Mouse (Mus musculus) stomach, postnatal 0 days (tissue): ENCODE data around the gene Samd4.

Source experiments
- CTCF ChIP-seq: IDR thresholded peaks from 2 replicates; pipeline ENCODE4 v1.5.1; 2016; ENCODE audit warnings: antibody characterized with exemption, low read depth, mild to moderate bottlenecking, moderate library complexity
- EP300 ChIP-seq: optimal IDR thresholded peaks from 2 replicates; pipeline ENCODE3; 2016; ENCODE audit warnings: antibody characterized with exemption

DNA sequence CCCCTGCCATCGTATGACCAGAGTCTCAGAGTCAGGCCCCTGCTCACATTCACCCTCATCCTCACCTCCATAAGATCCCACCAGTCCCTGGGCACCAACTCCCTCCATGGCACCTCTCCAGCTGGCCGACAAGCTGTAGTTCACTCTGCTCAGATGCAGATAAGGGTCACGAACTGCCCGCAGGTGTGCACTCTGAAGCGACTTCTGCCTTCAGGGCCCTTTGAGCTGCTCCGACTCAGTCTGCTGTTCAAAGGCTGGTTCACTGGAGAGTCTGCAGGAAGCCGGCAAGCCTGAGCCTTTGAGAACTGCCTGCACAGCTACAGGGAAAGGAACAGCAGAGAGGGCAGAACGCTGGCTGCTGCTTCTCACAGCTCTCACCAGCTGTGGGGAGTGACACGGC lies 232.5 kb downstream of the Samd4 start:
- TF ChIP-seq CTCF, result no peak
- TF ChIP-seq EP300, result no peak
